Mouse (Mus musculus) thymus, adult 2 months (tissue): ENCODE measurements around the gene Gcnt1.

Experiments
- CTCF ChIP-seq: fragments of 200-500 bp; IDR thresholded peaks from 2 replicates; pipeline ENCODE4 v1.5.1; 2012; ENCODE audit warnings: mild to moderate bottlenecking, control low read depth, low read length, moderate library complexity, borderline replicate concordance; ENCODE audit not compliant: control insufficient read depth, poor library complexity, insufficient read depth; ENCODE audit errors: extremely low read depth
- POLR2A ChIP-seq: fragments of 200-500 bp; IDR thresholded peaks from 2 replicates; pipeline ENCODE4 v1.6.1; 2012; ENCODE audit warnings: mild to moderate bottlenecking, low read length, control low read depth, moderate library complexity; ENCODE audit not compliant: control insufficient read depth, poor library complexity, insufficient read depth; ENCODE audit errors: extremely low read depth

DNA sequence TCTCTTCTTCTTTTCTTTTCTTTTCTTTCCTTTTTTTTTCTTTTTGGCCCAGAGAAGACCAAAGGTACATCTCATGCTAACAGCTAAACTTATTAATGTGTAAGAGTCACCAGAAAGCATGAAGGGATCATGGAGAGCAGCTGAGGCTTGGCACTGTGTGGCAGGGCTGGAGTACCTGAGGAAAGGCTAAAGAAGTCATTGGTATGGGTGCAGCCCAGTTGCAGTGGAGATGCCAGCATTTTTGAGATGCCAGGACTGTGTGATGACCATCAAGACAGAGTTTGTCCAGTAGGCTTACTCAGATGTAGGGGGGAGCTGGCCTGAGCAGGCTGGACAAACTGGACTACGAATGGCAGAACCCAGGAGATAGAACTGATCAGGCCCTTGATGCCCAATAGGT is 58.9 kb downstream of the Gcnt1 start:
- TF ChIP-seq CTCF (no peak), POLR2A (no peak)
